Mouse (Mus musculus) liver, postnatal 0 days (tissue): Measurements from ENCODE around the gene Dhx29.

ENCODE experiments used
- CTCF ChIP-seq: sonication (generic); IDR thresholded peaks from 2 replicates; pipeline ENCODE4 v1.5.1; 2016; ENCODE audit warnings: antibody characterized with exemption, low read depth
- EP300 ChIP-seq: IDR thresholded peaks from 2 replicates; pipeline ENCODE4 v1.6.1; 2016; ENCODE audit warnings: antibody characterized with exemption, low read depth, mild to moderate bottlenecking

DNA sequence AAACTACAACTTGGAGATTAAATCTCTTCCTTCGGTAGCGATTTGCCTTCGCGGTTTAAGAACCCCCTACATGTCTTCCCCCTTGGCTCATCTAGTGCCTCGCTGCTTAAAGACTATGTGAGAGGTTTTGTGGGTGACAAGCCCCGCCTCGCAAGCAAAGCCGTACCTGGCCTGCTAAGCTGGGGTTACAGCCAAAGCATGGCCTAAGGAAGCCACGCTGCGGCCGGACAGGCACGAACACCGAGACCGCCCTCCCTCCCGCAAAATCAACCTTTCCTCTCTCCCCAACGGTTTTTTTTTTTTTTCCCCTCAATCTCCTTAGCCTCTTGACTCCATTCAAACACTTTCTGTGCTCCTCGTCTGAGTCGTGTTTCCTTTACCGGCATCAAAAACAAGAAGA is 458 bp upstream of the Dhx29 start:
- TF ChIP-seq CTCF (no peak), EP300 (no peak)
